Mouse (Mus musculus) brain, embryonic 14.5 days (tissue): ENCODE measurements around the gene Irf2bp1.

Experiments
- CTCF ChIP-seq: fragments of 200-500 bp; IDR thresholded peaks from 2 replicates; pipeline ENCODE4 v1.5.1; 2012; ENCODE audit warnings: inconsistent platforms, mild to moderate bottlenecking, moderate library complexity, borderline replicate concordance; ENCODE audit not compliant: insufficient read depth, insufficient read length; ENCODE audit errors: extremely low read depth
- POLR2A ChIP-seq: fragments of 200-500 bp; IDR thresholded peaks from 2 replicates; pipeline ENCODE4 v1.6.1; 2012; ENCODE audit warnings: mild to moderate bottlenecking, inconsistent platforms, borderline replicate concordance; ENCODE audit not compliant: poor library complexity, insufficient read depth, insufficient read length, severe bottlenecking; ENCODE audit errors: extremely low read depth

GRCm38 (mm10) chr7:19055108-19055507 is 51.3 kb downstream of the Irf2bp1 start:
- TF ChIP-seq POLR2A (no peak), CTCF (no peak)
